ENCODE assay signal across 7 mouse cellular contexts in genomic region chr7:82647909-82648308, GRCm38 (mm10). TPM values are rescaled to one million over a fixed set of nuclear protein-coding genes. Genes with fewer than 3 reads are reported as not detected.
A peak's percentile ranks its signal among the peaks of the same experiment; 100 is the strongest.
DNase-seq lines count a peak whose midpoint lies in the region; ATAC-seq lines count a peak whose summit lies in the region.

No protein-coding gene starts in this region.

- DNase-seq in neural tube, embryonic 11.5 days (ENCODE audit: low spot score), result no peak
- DNase-seq in neural tube, embryonic 10.5 days (ENCODE audit: extremely low spot score, low spot score), result no peak
- no peak for DNase-seq in liver, embryonic 11.5 days (ENCODE audit: low spot score)
- peak; percentile 6 for DNase-seq in telencephalon, adult 2 months (ENCODE audit: low read depth, low spot score)
- no peak for DNase-seq in spleen, postnatal 14 days (ENCODE audit: low spot score in 2 of 2)

- H3K36me3 ChIP-seq in neural tube, embryonic 11.5 days (ENCODE audit: control insufficient read depth, insufficient read depth, low read length), result 0 out of 2 replicates have a peak, but pooled peaks cover 2% of the 10 kb centered on the region
- H3K36me3 ChIP-seq in forebrain, embryonic 12.5 days (replicated peaks), result peaks cover 10% of the 10 kb centered on the region
- no peaks in the 10 kb centered on the region for H3K36me3 ChIP-seq in liver, embryonic 11.5 days (ENCODE audit: control insufficient read depth, insufficient read depth, low read length)

- H3K27me3 ChIP-seq in neural tube, embryonic 11.5 days (ENCODE audit: control insufficient read depth, insufficient read depth, low read length), result no peaks in the 10 kb centered on the region
- H3K27me3 ChIP-seq in forebrain, embryonic 12.5 days, result no peaks in the 10 kb centered on the region
- no peaks in the 10 kb centered on the region for H3K27me3 ChIP-seq in liver, embryonic 11.5 days (replicated peaks; ENCODE audit: control insufficient read depth, insufficient read depth, low read length)

- H3K4me1 ChIP-seq in neural tube, embryonic 11.5 days (ENCODE audit: control insufficient read depth, insufficient read depth, low read length), result no peaks in the 10 kb centered on the region; the same call in 1 of the 2 replicates
- H3K4me1 ChIP-seq in forebrain, embryonic 12.5 days, result peaks cover 15% of the 10 kb centered on the region
- H3K4me1 ChIP-seq in liver, embryonic 11.5 days (replicated peaks; ENCODE audit: control insufficient read depth, insufficient read depth, low read length), result no peaks in the 10 kb centered on the region; the same call in 1 of the 2 replicates

- H3K4me3 ChIP-seq in neural tube, embryonic 11.5 days (ENCODE audit: low read depth, low read length), result peak overlapping the region; percentile 81
- peak overlapping the region; percentile 78 for H3K4me3 ChIP-seq in forebrain, embryonic 12.5 days (replicated peaks)
- H3K4me3 ChIP-seq in liver, embryonic 11.5 days (ENCODE audit: low read depth, low read length), result peak overlapping the region; percentile 83

- H3K9ac ChIP-seq in neural tube, embryonic 11.5 days (ENCODE audit: low read length), result peak overlapping the region; percentile 52; the same call in 1 of the 2 replicates
- H3K9ac ChIP-seq in forebrain, embryonic 12.5 days, result peak overlapping the region; percentile 72
- H3K9ac ChIP-seq in liver, embryonic 11.5 days (ENCODE audit: low read depth, low read length), result peak overlapping the region; percentile 25; the same call in 1 of the 2 replicates

- no peak for ATAC-seq in neural tube, embryonic 11.5 days (ENCODE audit: insufficient read depth, low FRiP score, low TSS enrichment)
- no peak for ATAC-seq in forebrain, embryonic 12.5 days (ENCODE audit: low FRiP score)
- ATAC-seq in liver, embryonic 11.5 days (replicated peaks; ENCODE audit: low FRiP score), result no peak
- no peak for ATAC-seq in granulocyte monocyte progenitor cell, adult 5-6 weeks (replicated peaks; ENCODE audit: poor library complexity, severe bottlenecking)

- H3K27ac ChIP-seq in neural tube, embryonic 11.5 days (ENCODE audit: low read depth, low read length), result no peak overlapping the region
- no peak overlapping the region for H3K27ac ChIP-seq in forebrain, embryonic 12.5 days
- H3K27ac ChIP-seq in liver, embryonic 11.5 days (ENCODE audit: low read depth, low read length), result no peak overlapping the region

- 37% methylated on average over 4 of the region's 4 CpGs for WGBS in neural tube, embryonic 11.5 days
- WGBS in forebrain, embryonic 12.5 days, result 38% methylated on average over 4 of the region's 4 CpGs
- WGBS in liver, embryonic 11.5 days, result 26% methylated on average over 4 of the region's 4 CpGs

- peak overlapping the region; percentile 58 for H3K4me2 ChIP-seq in neural tube, embryonic 11.5 days (ENCODE audit: low read depth)
- H3K4me2 ChIP-seq in forebrain, embryonic 12.5 days, result peak overlapping the region; percentile 79
- H3K4me2 ChIP-seq in liver, embryonic 11.5 days, result peak overlapping the region; percentile 75

- H3K9me3 ChIP-seq in neural tube, embryonic 11.5 days (ENCODE audit: control insufficient read depth, low read length), result no peaks in the 10 kb centered on the region
- no peaks in the 10 kb centered on the region for H3K9me3 ChIP-seq in forebrain, embryonic 12.5 days
- H3K9me3 ChIP-seq in liver, embryonic 11.5 days (ENCODE audit: control insufficient read depth, low read length), result no peaks in the 10 kb centered on the region

RNA-seq across cellular contexts. Expression of gene Saxo2, which starts 0.4 kb away (rescaled TPM):
- polyA plus RNA-seq in neural tube, embryonic 11.5 days (2014; fragmentation: Nextera tagmentation; extraction: Ambion mirVana), result 7.9 and 10.2 TPM in 2 replicates
- polyA plus RNA-seq in forebrain, embryonic 12.5 days (2016; fragmentation: Nextera tagmentation; extraction: Ambion mirVana), result 7.7 and 10.6 TPM in 2 replicates
- polyA plus RNA-seq in liver, embryonic 11.5 days (2014; fragmentation: Nextera tagmentation; extraction: Ambion mirVana), result 2.5 and 3.4 TPM in 2 replicates
- total RNA-seq in granulocyte monocyte progenitor cell, adult 5-6 weeks (2014; fragmentation: Nextera tagmentation), result not detected in 2 replicates
- total RNA-seq in granulocyte monocyte progenitor cell, adult 5-6 weeks (2017), result 0.43 TPM in 1 of 2 replicates, not detected in the other

RNA-seq across cellular contexts. Expression of gene Efl1, which starts 0.5 kb away (rescaled TPM):
- polyA plus RNA-seq in neural tube, embryonic 11.5 days (2014; fragmentation: Nextera tagmentation; extraction: Ambion mirVana), result 19.4 and 20.9 TPM in 2 replicates
- polyA plus RNA-seq in forebrain, embryonic 12.5 days (2016; fragmentation: Nextera tagmentation; extraction: Ambion mirVana), result 21.1 and 21.3 TPM in 2 replicates
- 20.9 and 21.7 TPM in 2 replicates for polyA plus RNA-seq in liver, embryonic 11.5 days (2014; fragmentation: Nextera tagmentation; extraction: Ambion mirVana)
- 23.6 and 31.1 TPM in 2 replicates for total RNA-seq in granulocyte monocyte progenitor cell, adult 5-6 weeks (2014; fragmentation: Nextera tagmentation)
- 22.7 and 27.4 TPM in 2 replicates for total RNA-seq in granulocyte monocyte progenitor cell, adult 5-6 weeks (2017)
